Mouse (Mus musculus) left cerebral cortex, adult 8-10 months (tissue): Measurements from ENCODE around the gene Gm10577. TPM values are rescaled to one million over a fixed set of nuclear protein-coding genes. Genes with fewer than 3 reads are reported as not detected.

ENCODE experiments used
- DNase-seq, 2 experiments: peaks; one replicate each; pipeline ENCODE4 v3.0.0; 2022; ENCODE audit warnings: low spot score in 2 of 2
- total RNA-seq, 4 experiments: library from RNA; stranded (reverse); gene quantifications; 2 replicates each; pipeline ENCODE4 v1.2.4; 2022

The Gm10577 gene
- total RNA-seq, 4 experiments from 2014 or later: not detected

GRCm38 (mm10) chr4:100996060-100996651 is 24.3 kb downstream of the Gm10577 start:
- no peak for DNase-seq

DNA sequence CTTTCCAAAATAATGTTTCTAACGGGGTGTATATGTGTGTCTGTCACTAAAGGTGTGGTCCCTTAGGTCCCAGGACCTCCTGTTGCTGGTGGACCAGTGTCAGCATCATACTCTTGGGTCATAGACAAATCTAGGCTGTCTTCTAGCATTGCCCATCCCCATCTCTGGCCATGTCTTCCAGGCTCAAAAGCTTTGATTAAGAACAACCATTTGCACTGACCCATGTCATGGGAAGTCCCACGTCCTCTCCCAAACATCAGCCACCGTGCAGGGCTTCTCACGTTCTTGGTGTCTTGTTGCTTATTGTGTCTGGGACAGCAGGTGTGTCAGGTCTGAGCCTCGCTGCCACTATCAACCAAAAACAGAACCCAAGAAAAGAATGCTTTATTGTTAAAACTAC is 24.9 kb downstream of the Gm10577 start:
- DNase-seq: no peak

- DNase-seq: no peak
These were observed 25.8 kb downstream of the Gm10577 start for GRCm38 (mm10) chr4:100994442-100995255.

DNA sequence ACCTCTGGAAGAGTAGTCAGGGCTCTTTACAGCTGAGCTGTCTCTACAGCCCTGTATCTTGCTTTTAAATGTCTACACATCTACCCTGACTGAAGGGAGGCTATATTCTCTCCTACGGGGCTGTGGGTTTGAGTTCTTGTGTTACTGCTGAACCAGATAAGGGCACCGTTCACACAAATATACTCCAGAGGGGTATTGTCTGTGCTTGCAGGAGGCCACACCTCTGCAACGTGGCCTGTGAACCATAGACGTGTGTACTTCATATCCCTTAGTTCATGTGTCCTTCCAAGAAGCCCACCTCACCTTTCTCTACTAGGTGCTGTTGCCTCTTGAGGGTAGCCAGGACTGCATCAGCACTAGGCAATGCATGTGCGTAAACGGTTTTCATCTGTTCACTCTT is 28.4 kb downstream of the Gm10577 start:
- no peak for DNase-seq

DNA sequence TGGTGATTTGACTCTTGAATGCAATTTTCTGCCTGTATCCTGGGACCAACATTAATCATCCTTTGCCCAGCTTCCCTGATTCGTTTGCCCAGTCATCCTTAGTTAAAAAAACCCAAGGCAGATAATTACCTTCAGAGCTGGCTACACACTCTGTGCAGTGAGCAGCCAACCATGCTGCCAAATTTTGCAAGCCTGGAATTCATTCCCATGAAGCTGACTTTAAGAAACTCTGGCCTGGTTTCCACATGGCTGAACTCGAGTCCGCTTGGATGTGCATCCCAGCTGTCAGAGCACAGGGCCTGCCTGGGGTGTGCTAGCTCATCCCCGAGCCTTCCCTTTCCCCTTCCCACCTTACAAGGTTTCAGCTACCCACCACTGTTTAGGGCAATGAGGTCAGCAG is 29.5 kb downstream of the Gm10577 start:
- no peak for DNase-seq

DNA sequence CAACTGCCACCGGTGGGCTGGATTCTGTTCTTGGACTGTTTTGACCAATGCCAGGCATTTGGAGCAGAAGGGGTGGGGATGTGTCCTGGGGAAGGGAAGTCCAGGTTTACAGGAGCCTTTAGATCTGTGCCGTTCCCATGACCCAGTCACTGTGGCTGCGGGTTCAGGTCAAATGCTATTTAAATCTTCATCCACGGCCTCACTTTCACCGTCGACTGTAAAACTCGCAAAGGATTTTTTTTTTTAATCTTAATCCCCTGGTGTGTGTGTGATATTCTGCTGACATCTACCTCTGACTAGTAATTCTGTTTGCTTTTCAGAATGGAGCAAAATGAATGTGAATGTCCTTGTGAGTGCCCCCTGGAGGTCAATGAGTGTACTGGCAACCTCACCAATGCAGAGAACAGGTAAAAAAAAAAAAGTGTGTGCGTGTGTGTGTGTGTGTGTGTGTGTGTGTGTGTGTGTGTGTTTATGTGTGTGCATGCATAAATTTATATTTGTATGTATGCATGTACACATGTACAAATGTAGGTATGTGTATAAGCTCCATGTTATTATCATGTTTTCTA is 32.2 kb downstream of the Gm10577 start:
- DNase-seq: no peak

DNA sequence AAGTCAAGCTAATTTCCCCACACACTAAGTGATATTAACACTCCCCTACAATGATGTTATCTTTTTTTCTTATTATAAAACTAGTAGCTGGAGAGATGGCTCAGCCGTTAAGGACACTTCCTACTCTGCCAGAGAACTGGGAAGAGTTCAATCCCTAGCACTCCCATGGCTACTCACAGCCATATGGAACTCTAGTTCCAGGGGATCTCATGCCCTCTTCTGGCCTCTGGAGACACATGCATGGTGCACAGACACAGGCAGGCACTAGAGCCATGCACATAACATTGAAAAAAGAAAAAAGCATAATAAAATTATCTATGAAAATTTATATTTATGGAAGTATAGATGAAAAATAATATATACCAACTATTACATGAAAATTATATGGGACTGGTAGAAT is 33.3 kb downstream of the Gm10577 start:
- no peak for DNase-seq

GRCm38 (mm10) chr4:100977522-100977921 is 43.0 kb downstream of the Gm10577 start:
- DNase-seq: no peak

DNA sequence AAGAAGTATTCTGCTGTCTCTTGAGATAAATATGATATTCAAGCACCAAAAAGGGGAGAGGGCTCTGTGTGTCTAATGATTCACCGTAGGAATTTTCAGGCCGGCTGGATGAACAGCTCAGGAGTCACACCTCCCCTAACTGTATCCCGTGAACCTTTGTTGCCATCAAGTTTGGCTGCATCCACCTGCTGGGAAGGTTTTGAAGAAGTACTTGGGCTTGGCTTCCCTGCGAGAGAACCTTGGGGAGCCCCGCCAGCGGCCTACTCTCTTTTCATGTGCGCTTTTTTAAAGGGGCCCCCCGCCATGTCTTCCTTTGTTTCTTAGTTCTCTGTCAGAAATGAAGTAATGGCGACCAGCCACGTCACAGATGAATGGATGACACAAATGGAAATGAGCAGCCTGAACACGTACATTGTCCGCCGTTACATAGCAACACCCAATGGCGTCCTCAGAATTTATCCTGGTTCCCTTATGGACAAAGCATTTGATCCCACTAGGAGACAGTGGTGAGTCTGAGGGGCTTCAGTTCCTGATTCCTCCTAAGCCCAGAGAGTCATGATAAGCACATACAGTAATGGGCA is 46.0 kb downstream of the Gm10577 start:
- DNase-seq: no peak

DNA sequence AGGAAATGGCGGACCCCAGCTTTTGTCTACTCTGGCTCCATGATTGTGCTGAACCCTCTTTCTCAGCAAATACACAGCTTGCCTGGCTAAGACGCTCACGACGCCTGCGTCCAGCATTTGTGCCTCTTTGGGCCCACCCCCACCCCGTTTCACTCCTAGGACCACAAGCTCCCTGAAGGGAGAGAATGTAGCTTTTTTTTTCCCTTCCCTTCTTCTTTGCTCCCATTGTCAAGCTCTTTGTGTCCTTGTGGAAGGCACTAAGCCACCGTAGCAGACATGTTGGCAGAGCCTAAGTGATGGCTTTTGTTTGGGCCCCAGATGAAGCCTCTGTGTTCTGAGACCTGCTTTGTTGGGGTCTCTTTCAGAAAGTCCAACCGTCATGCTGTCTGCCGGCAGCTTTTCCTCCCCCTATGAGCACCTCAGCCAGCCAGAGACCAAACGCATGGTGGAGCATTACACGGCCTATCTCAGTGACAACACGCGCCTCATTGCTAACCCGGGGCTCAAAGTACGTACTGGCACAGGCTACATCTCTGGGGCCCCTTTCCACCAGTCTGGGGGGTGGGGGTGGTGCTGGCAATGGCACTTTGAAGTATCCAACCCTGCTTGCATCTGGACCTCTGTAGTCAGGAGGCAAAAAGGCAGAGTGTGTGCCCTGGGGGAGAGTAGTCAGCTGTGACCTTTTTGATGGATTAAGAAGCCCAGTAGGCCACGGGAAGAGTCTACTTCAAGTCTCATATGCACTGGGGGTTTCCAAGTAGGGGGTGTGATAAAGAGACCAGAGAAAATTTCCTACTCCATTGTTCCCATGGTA is 46.6 kb downstream of the Gm10577 start:
- no peak for DNase-seq

Other genes with a start within 250 kb of the Gm10577 start
- gene Cachd1, start 244.0 kb downstream of the Gm10577 start, total RNA-seq: 10 to 100 TPM; 11.9 to 19.9 (median 16.4) TPM
- 10 to 100 TPM; 12.5 to 16.2 (median 15.2) TPM for gene Raver2, start 48.3 kb upstream of the Gm10577 start, total RNA-seq
- gene Jak1, start 244.6 kb upstream of the Gm10577 start, total RNA-seq: 100 to 1,000 TPM; 114 to 122 (median 117) TPM